Mouse (Mus musculus): Measurements from ENCODE around the gene Cab39l.

DNA sequence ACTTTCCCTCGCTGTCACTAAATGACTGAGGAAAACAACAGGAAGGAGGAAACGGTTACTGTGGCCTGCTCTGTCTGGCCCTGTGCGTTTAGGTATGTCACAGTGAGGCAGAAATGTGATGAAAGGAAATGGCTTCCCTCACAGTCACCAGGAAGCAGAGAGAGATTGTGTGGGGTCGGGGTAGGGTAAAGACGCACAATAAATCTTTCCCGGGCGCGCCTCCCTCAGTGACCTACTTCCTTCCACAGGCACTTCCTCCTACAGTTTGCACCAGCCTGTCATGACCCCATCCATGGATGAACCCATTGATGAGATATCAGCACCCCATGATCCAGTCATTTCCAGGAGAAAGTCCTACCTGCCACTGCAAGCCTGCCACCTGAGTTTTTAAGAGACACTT, 114.2 kb downstream of the Cab39l start:
- TF ChIP-seq EP300 (IDR thresholded peaks at IDR 0.05; ENCODE audit: low read depth) (no peak), CTCF (IDR thresholded peaks at IDR 0.05; ENCODE audit: low read depth) (no peak)

Data from liver, embryonic 14.5 days (tissue).